Mouse (Mus musculus) testis, adult 2 months (tissue): ENCODE measurements around the gene Amn1. TPM values are rescaled to one million over a fixed set of nuclear protein-coding genes. Genes with fewer than 3 reads are reported as not detected.

Experiments used
- H3K27ac ChIP-seq: fragments of 200-500 bp; 2 replicates; pipeline ENCODE4 v1.5.1; 2012; ENCODE audit warnings: low read depth, low read length; ENCODE audit not compliant: control insufficient read depth, insufficient read depth
- H3K27me3 ChIP-seq: fragments of 200-500 bp; 2 replicates; pipeline ENCODE4 v1.6.1; 2012; ENCODE audit warnings: mild to moderate bottlenecking, low read length, moderate library complexity; ENCODE audit not compliant: control insufficient read depth, insufficient read depth
- H3K36me3 ChIP-seq: fragments of 200-500 bp; 2 replicates; pipeline ENCODE4 v1.6.1; 2012; ENCODE audit warnings: mild to moderate bottlenecking, low read length; ENCODE audit not compliant: control insufficient read depth, insufficient read depth
- H3K4me1 ChIP-seq: fragments of 200-500 bp; 2 replicates; pipeline ENCODE4 v1.6.1; 2012; ENCODE audit warnings: low read length; ENCODE audit not compliant: control insufficient read depth, insufficient read depth
- H3K4me3 ChIP-seq: fragments of 200-500 bp; 2 replicates; pipeline ENCODE4 v1.5.1; 2012; ENCODE audit warnings: low read depth, mild to moderate bottlenecking, low read length, moderate library complexity, mixed read lengths; ENCODE audit not compliant: control insufficient read depth
- CTCF ChIP-seq: fragments of 200-500 bp; IDR thresholded peaks from 2 replicates; pipeline ENCODE4 v1.5.1; 2012; ENCODE audit warnings: low read depth, mild to moderate bottlenecking, inconsistent platforms, low read length, moderate library complexity; ENCODE audit not compliant: control insufficient read depth, insufficient read depth, insufficient replicate concordance
- POLR2A ChIP-seq: fragments of 200-500 bp; IDR thresholded peaks from 2 replicates; pipeline ENCODE4 v1.6.1; 2012; ENCODE audit warnings: low read depth, mild to moderate bottlenecking, inconsistent platforms, low read length, moderate library complexity; ENCODE audit not compliant: control insufficient read depth
- polyA plus RNA-seq: library from polyadenylated mRNA; depleted of rRNA; stranded (reverse); fragments of >200 nt; gene quantifications from 2 replicates; pipeline ENCODE4 v1.2.3, GENCODE M21; 2012; rRNA removed

Gene Amn1
- polyA plus RNA-seq, 1 experiment = 58.4 TPM

GRCm38 (mm10) chr6:149126675-149127074, 61.8 kb downstream of the Amn1 start:
- TF ChIP-seq POLR2A (peak; percentile 25; the same call in 1 of the 2 replicates), CTCF (no peak)
- Histone ChIP-seq H3K36me3 (no peaks in the 10 kb centered on the region), H3K27me3 (no peaks in the 10 kb centered on the region), H3K4me1 (peaks cover 3% of the 10 kb centered on the region), H3K27ac (no peak overlapping the region), H3K4me3 (peak overlapping the region; percentile 70)

GRCm38 (mm10) chr6:149123042-149123441, 65.5 kb downstream of the Amn1 start:
- no peak for TF ChIP-seq POLR2A
- no peak for TF ChIP-seq CTCF
- H3K4me1 ChIP-seq = no peaks in the 10 kb centered on the region
- H3K27me3 ChIP-seq = no peaks in the 10 kb centered on the region
- H3K4me3 ChIP-seq = no peak overlapping the region
- no peaks in the 10 kb centered on the region for H3K36me3 ChIP-seq
- no peak overlapping the region for H3K27ac ChIP-seq

DNA sequence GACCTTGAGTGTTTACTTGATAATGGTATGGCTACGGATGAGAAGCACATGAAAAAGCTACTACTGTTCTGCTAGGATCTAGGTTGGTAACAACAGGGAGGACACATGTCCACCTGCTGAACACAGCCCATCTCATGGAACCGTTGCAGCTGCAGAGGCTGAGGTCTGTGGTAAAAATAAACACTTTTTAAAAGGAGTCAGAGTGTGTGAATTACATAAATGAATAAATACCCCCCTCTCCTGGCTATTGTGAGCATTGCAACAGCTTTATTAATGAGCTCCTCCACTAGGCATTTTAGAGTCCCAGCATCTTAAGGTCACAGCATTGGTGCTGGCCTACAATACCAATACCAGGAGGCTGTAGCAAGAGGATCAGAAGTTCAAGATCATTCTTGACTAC, 68.7 kb downstream of the Amn1 start:
- Histone ChIP-seq H3K4me3 (no peak overlapping the region), H3K27ac (no peak overlapping the region)
- TF ChIP-seq POLR2A (no peak), CTCF (peak; percentile 7; the same call in 1 of the 2 replicates)

DNA sequence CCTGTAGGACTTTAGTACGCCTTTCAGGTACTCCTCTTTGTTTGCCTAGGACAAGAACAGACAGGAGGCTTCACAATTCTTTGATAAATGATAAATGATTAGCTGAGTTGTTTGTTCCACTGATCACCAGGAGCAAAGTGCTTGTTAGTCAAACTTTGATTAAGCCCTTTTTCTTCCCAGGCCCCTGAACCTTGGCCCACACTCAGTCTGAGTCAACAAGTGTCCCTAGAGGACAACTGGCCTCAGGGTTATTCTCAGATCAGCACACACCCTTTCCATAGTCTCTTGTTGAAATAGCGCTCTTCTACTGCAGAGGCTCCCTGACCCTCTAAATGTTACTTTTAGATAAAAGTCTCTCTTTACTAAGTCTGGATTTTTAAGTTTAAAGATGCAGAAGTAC, 69.6 kb downstream of the Amn1 start:
- no peaks in the 10 kb centered on the region for H3K4me1 ChIP-seq
- H3K27ac ChIP-seq = no peak overlapping the region
- no peaks in the 10 kb centered on the region for H3K36me3 ChIP-seq
- no peaks in the 10 kb centered on the region for H3K27me3 ChIP-seq
- TF ChIP-seq CTCF (no peak), POLR2A (no peak)
- no peak overlapping the region for H3K4me3 ChIP-seq

More for the DNA sequence above, 68.7 kb downstream of the Amn1 start:
- no peaks in the 10 kb centered on the region for H3K27me3 ChIP-seq
- H3K36me3 ChIP-seq = no peaks in the 10 kb centered on the region
- no peaks in the 10 kb centered on the region for H3K4me1 ChIP-seq

DNA sequence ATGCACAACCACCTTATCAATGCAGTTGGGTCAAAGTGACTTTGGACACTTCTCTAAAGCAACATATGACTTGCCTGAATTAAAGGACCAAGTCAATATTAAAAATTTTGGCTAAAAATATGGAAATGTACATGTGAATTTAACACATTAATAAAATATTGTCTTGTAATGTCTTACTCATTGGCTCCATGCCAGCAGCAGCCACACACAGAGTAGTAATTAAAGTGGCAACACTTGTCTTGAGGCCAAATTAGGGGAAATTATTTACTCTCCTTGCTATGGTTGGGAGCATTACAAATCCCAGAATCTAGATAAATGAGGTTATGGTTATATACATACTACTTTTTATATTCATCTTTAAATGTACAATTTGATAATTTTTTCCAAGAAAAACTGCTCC, 71.5 kb downstream of the Amn1 start:
- no peaks in the 10 kb centered on the region for H3K36me3 ChIP-seq

GRCm38 (mm10) chr6:149108909-149109308, 79.6 kb downstream of the Amn1 start:
- TF ChIP-seq POLR2A (no peak), CTCF (no peak)
- Histone ChIP-seq H3K4me3 (no peak overlapping the region), H3K4me1 (no peaks in the 10 kb centered on the region), H3K36me3 (no peaks in the 10 kb centered on the region), H3K27ac (no peak overlapping the region), H3K27me3 (no peaks in the 10 kb centered on the region)

More for the DNA sequence above, 71.5 kb downstream of the Amn1 start:
- no peaks in the 10 kb centered on the region for H3K27me3 ChIP-seq
- no peaks in the 10 kb centered on the region for H3K4me1 ChIP-seq
- no peak overlapping the region for H3K4me3 ChIP-seq
- no peak overlapping the region for H3K27ac ChIP-seq
- TF ChIP-seq POLR2A (no peak), CTCF (no peak)

- Histone ChIP-seq H3K4me3 (no peak overlapping the region), H3K27ac (no peak overlapping the region), H3K4me1 (no peaks in the 10 kb centered on the region), H3K36me3 (no peaks in the 10 kb centered on the region), H3K27me3 (no peaks in the 10 kb centered on the region)
- TF ChIP-seq CTCF = no peak
- no peak for TF ChIP-seq POLR2A
Measured at GRCm38 (mm10) chr6:149107615-149108014, 80.9 kb downstream of the Amn1 start.

Other genes with a start within 250 kb of the Amn1 start
- gene Sinhcaf, start 242.2 kb downstream of the Amn1 start, polyA plus RNA-seq = 1.9 and 3.3 TPM in 2 replicates
- gene Dennd5b, start 87.0 kb downstream of the Amn1 start, polyA plus RNA-seq = 8.0 and 9.1 TPM in 2 replicates
- not detected in 2 replicates for gene Gm10203, start 58.5 kb downstream of the Amn1 start, polyA plus RNA-seq
- 12.6 and 17.5 TPM in 2 replicates for gene Etfbkmt, start 48.9 kb downstream of the Amn1 start, polyA plus RNA-seq
- 2.6 and 2.8 TPM in 2 replicates for gene Resf1, start 120.7 kb upstream of the Amn1 start, polyA plus RNA-seq
- 1.3 and 2.2 TPM in 2 replicates for gene Bicd1, start 220.2 kb upstream of the Amn1 start, polyA plus RNA-seq